Mouse (Mus musculus): ENCODE measurements around the gene Spata7.
"Not testable (repeated sequence)": the region's sequence is repeated elsewhere in the genome, so short reads cannot be mapped to it uniquely, and the experiment has no call there.

GRCm38 (mm10) chr12:98620922-98621321 is 7.0 kb upstream of the Spata7 start:
- TF ChIP-seq GATA1 (IDR thresholded peaks at IDR 0.05; ENCODE audit: borderline replicate concordance, low read length); FLI1 (IDR thresholded peaks at IDR 0.05; ENCODE audit: low read length): not testable (repeated sequence)
